Mouse (Mus musculus) limb, embryonic 12.5 days (tissue): ENCODE measurements at regions not wholly inside any gene's neighbourhood (a gene's known extent, or its start where the extent isn't known, plus 50 kb on each side); places are given as distances from the start of the nearest gene placed in this dataset.

Experiments used
- ATAC-seq: fragments of 200-750 bp; cut with Nextera tagmentation; 2 replicates; pipeline ENCODE4 v1.8.0; 2017; ENCODE audit warnings: low read depth, moderate TSS enrichment; ENCODE audit not compliant: insufficient number of reproducible peaks, insufficient read depth, low FRiP score, low TSS enrichment
- H3K27ac ChIP-seq: fragments of 300-500 bp; sonication (generic); 2 replicates; pipeline ENCODE4 v1.5.1; 2016; ENCODE audit warnings: mild to moderate bottlenecking, moderate library complexity
- H3K27me3 ChIP-seq: fragments of 300-500 bp; sonication (generic); 2 replicates; pipeline ENCODE4 v1.6.1; 2016; ENCODE audit warnings: mild to moderate bottlenecking, moderate library complexity
- H3K36me3 ChIP-seq: fragments of 300-500 bp; sonication (generic); 2 replicates; pipeline ENCODE4 v1.6.1; 2016; ENCODE audit warnings: mild to moderate bottlenecking, moderate library complexity
- H3K4me1 ChIP-seq: fragments of 300-500 bp; sonication (generic); replicated peaks from 2 replicates; pipeline ENCODE4 v1.6.1; 2016
- H3K4me2 ChIP-seq: fragments of 300-500 bp; sonication (generic); 2 replicates; pipeline ENCODE4 v1.6.1; 2016; ENCODE audit warnings: mild to moderate bottlenecking, moderate library complexity
- H3K4me3 ChIP-seq: fragments of 300-500 bp; sonication (generic); replicated peaks from 2 replicates; pipeline ENCODE4 v1.5.1; 2016; ENCODE audit warnings: mild to moderate bottlenecking
- H3K9ac ChIP-seq: fragments of 300-500 bp; sonication (generic); replicated peaks from 2 replicates; pipeline ENCODE4 v1.6.1; 2016; ENCODE audit warnings: mild to moderate bottlenecking, moderate library complexity
- H3K9me3 ChIP-seq: fragments of 300-500 bp; sonication (generic); 2 replicates; pipeline ENCODE4 v1.6.1; 2016; ENCODE audit warnings: mild to moderate bottlenecking, moderate library complexity
- WGBS: fragments of 180-500 bp; shearing (Covaris S2); methylation state at CpG from one replicate; pipeline ENCODE4 v1.1.7; 2016; 5-methylcytosine and 5-hydroxymethylcytosine counted together

DNA sequence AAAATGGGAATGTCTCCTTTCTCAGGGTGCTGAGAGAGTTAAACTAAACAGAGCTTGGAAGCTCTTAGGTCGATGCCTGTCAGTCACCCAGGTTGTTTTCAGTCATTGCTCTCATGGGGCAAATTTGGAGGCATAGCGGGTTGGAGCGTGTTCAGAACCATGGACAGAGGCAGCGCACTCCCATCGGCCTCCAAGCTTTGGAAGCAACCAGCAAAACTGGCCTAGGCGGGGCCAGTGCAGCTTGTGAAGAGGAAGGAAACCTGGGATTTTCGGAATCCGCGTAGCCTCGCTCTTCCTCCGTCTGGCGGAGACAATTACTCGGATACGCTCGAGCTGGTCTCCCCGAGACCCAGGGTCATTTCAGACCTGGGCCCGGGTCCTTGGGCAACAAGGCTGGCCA lies 63.4 kb upstream of the Pax2 start:
- H3K27me3 ChIP-seq = peaks cover 94% of the 10 kb centered on the region

DNA sequence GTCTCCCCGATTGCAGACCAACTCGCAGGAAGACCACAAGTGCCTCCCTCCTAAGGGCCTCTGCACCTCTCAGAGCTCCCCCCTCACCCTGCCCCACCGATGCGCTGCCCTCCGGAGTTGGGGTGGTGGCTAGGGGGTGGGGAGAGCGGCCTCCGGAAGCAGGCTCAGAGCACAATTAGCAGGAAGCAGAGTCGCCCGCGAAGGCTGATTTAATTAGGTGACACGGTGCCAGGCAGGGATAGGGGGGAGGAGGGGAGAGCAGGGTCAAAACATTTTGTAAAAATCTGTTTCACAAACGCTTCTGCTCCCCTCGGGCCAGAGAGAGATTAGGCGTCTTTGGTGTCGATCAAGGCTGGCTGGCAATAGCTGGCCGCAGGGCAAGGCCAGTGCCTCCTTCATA lies 63.0 kb upstream of the Pax2 start:
- H3K4me2 ChIP-seq = peak overlapping the region; percentile 51
- H3K36me3 ChIP-seq = no peaks in the 10 kb centered on the region
- whole genome bisulfite sequencing = under 1% methylated on average over 16 of the region's 16 CpGs
- H3K4me3 ChIP-seq = peak overlapping the region; percentile 20
- H3K9me3 ChIP-seq = no peaks in the 10 kb centered on the region
- H3K27me3 ChIP-seq = peaks cover 94% of the 10 kb centered on the region
- no peak overlapping the region for H3K9ac ChIP-seq
- no peak overlapping the region for H3K27ac ChIP-seq
- no peak for ATAC-seq
- peaks cover 6% of the 10 kb centered on the region; the same call in 1 of the 2 replicates for H3K4me1 ChIP-seq

More for the DNA sequence above, 63.4 kb upstream of the Pax2 start:
- Histone ChIP-seq H3K36me3 (no peaks in the 10 kb centered on the region), H3K9me3 (no peaks in the 10 kb centered on the region), H3K4me1 (peaks cover 6% of the 10 kb centered on the region; the same call in 1 of the 2 replicates), H3K4me2 (peak overlapping the region; percentile 51), H3K9ac (no peak overlapping the region), H3K4me3 (peak overlapping the region; percentile 20), H3K27ac (no peak overlapping the region)
- WGBS = under 1% methylated on average over 17 of the region's 17 CpGs
- no peak for ATAC-seq

DNA sequence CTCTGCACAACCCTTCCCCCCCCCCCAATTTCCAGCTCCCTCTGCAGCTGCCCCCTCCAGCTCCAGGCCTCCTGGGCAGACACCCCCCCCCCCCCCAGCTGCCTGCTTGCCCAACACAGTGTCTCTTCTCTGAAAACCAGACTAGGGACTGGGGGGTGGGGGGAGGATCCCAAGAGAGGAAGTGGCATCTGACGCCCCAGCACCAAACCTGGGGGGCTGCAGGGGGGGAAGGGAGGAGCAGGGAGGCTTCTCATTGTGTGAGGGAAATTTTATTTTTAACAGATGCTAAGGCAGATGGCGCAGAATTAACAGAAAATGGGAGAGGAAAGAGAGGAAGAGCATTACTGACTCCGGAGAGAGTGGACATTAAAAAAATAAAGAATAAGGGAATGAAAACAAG lies 60.5 kb upstream of the Pax2 start:
- WGBS = 15% methylated on average over 3 of the region's 3 CpGs
- H3K27ac ChIP-seq = no peak overlapping the region
- no peaks in the 10 kb centered on the region for H3K36me3 ChIP-seq
- peaks cover 9% of the 10 kb centered on the region; the same call in 1 of the 2 replicates for H3K4me1 ChIP-seq
- no peaks in the 10 kb centered on the region for H3K9me3 ChIP-seq
- no peak for ATAC-seq
- no peak overlapping the region for H3K4me2 ChIP-seq
- no peak overlapping the region for H3K9ac ChIP-seq
- H3K27me3 ChIP-seq = peaks cover 94% of the 10 kb centered on the region
- H3K4me3 ChIP-seq = no peak overlapping the region

DNA sequence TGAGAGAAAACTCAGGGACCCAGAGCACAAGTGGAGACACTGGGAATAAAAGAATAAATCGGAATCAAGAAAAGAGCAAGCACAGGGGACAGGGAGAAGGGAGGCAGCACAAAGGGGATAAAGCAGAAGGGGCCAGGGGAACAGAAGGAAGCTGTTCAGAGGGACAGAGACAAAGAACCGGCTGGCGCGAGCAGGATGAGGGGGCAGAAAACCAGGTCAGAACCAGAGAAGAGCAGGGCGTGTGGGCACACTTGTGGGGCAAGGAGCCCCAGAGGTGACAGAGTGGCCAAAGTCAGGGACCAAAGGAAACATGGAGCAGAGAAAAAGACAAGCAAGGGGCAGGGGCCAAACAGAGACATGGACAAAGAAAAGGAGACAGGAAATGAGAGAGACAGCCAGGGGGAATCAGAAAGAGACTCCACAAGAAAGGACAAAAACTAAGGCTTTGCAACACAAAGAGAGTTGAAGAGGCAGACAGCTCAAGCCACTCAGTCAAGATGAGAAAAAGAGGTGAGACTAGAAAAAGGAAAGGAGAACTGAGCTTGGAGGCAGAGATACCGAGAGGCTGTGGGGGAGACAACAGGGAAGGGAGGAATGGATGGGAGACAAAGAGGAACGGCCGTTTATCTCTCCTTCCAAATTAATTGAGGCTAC lies 59.7 kb upstream of the Pax2 start:
- no peak overlapping the region for H3K9ac ChIP-seq
- 8% methylated on average over 8 of the region's 8 CpGs for WGBS
- H3K4me2 ChIP-seq = no peak overlapping the region
- no peaks in the 10 kb centered on the region for H3K9me3 ChIP-seq
- H3K27ac ChIP-seq = no peak overlapping the region
- H3K4me1 ChIP-seq = peaks cover 9% of the 10 kb centered on the region; the same call in 1 of the 2 replicates
- no peak overlapping the region for H3K4me3 ChIP-seq
- H3K36me3 ChIP-seq = no peaks in the 10 kb centered on the region
- ATAC-seq = no peak
- H3K27me3 ChIP-seq = peaks cover 93% of the 10 kb centered on the region

DNA sequence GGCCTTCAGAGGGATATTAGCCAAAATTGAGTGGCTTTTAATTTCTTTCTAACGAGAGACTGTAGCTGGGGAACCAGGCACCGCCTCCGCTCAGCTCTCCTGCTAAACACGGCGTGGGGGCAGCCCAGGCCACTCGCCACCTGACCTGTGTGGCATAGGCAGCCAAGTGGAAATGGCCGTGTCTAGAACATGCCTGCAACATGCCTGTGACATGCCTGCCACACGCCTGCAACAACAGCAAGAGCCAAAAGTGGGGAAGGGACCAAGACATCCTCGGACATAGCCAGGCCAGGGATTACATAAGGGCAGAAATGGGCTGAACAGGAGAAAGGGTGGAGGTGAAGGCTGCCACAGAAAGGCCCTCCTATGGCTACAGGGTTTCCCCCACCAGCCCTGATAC lies 59.1 kb upstream of the Pax2 start:
- WGBS = 43% methylated on average over 9 of the region's 9 CpGs
- H3K9me3 ChIP-seq = no peaks in the 10 kb centered on the region
- no peak overlapping the region for H3K4me2 ChIP-seq
- peaks cover 96% of the 10 kb centered on the region for H3K27me3 ChIP-seq
- no peak overlapping the region for H3K9ac ChIP-seq
- ATAC-seq = no peak
- peaks cover 9% of the 10 kb centered on the region; the same call in 1 of the 2 replicates for H3K4me1 ChIP-seq
- no peaks in the 10 kb centered on the region for H3K36me3 ChIP-seq
- no peak overlapping the region for H3K27ac ChIP-seq
- H3K4me3 ChIP-seq = no peak overlapping the region

DNA sequence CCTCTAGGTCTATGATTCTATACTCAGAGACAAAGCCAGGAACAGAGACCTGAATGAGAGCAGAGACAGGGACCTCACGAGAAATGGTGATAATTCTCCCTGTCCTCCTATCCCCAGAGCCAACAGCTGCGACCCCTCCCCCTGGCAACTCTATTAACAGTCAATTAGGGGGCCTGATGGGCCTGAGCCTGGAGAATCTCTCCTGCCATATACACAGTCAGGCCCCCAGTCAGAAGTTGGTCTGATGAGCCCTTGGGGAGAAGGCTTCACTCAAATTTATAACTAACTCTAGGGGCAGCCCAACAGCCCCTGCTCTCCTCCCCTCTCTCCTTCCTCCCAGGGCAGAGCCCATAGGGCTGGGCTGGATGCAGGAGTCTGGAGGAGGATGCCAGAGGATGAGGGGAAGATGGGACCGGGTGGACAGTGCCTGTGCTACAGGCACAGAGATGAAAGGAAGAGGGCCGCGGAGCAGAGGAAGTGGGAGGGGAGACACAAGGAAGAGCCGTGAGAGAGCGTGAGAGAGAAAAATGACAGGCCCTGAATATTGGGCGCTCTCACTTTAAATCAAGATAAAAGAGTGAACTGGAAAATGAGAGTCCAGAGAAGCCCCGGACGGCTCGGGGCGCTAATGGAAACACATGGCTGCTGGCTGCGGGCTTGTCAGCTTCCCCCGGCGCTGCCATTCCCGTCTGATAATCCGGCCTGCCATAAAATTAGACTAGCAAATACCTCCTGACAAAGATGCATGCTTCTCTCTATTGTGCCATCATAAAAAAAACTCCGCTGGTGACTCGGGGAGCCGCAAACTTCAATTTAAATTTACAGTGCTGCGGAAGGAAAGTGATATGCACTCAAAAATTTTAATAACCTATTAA lies 57.2 kb upstream of the Pax2 start:
- Histone ChIP-seq H3K27ac (no peak overlapping the region), H3K9ac (no peak overlapping the region), H3K4me1 (0 out of 2 replicates have a peak, but pooled peaks cover 4% of the 10 kb centered on the region), H3K4me2 (no peak overlapping the region), H3K9me3 (no peaks in the 10 kb centered on the region), H3K4me3 (no peak overlapping the region), H3K36me3 (no peaks in the 10 kb centered on the region), H3K27me3 (peaks cover 91% of the 10 kb centered on the region)
- ATAC-seq = no peak
- WGBS = 6% methylated on average over 21 of the region's 21 CpGs
